Mouse (Mus musculus) liver, postnatal 0 days (tissue): ENCODE data around the gene Ccdc38. TPM values are rescaled to one million over a fixed set of nuclear protein-coding genes. Genes with fewer than 3 reads are reported as not detected.

ENCODE experiments used
- ATAC-seq: fragments of 200-750 bp; cut with Nextera tagmentation; 2 replicates; pipeline ENCODE4 v1.8.0; 2017; ENCODE audit warnings: mild to moderate bottlenecking, moderate library complexity
- DNase-seq: peaks from one replicate; pipeline ENCODE4 v3.0.0-alpha.2; 2016
- H3K27ac ChIP-seq: fragments of 300-500 bp; sonication (generic); 2 replicates; pipeline ENCODE4 v1.5.1; 2014; ENCODE audit warnings: antibody characterized with exemption, moderate library complexity, mild to moderate bottlenecking, low read depth
- H3K27me3 ChIP-seq: fragments of 300-500 bp; sonication (generic); 2 replicates; pipeline ENCODE4 v1.6.1; 2014; ENCODE audit warnings: low read length, control low read depth, mixed read lengths; ENCODE audit not compliant: insufficient read depth
- H3K36me3 ChIP-seq: fragments of 300-500 bp; sonication (generic); replicated peaks from 2 replicates; pipeline ENCODE4 v1.6.1; 2014; ENCODE audit warnings: mild to moderate bottlenecking, control low read depth, low read length, moderate library complexity, mixed read lengths; ENCODE audit not compliant: insufficient read depth
- H3K4me1 ChIP-seq: fragments of 300-500 bp; sonication (generic); 2 replicates; pipeline ENCODE4 v1.6.1; 2014; ENCODE audit warnings: antibody characterized with exemption, mild to moderate bottlenecking, control low read depth; ENCODE audit not compliant: insufficient read depth
- H3K4me2 ChIP-seq: fragments of 300-500 bp; sonication (generic); 2 replicates; pipeline ENCODE4 v1.6.1; 2014; ENCODE audit warnings: low read depth, mild to moderate bottlenecking, low read length, moderate library complexity, mixed read lengths
- H3K4me3 ChIP-seq: fragments of 300-500 bp; sonication (generic); 2 replicates; pipeline ENCODE4 v1.5.1; 2014; ENCODE audit warnings: low read depth, low read length
- H3K9ac ChIP-seq: fragments of 300-500 bp; sonication (generic); replicated peaks from 2 replicates; pipeline ENCODE4 v1.6.1; 2014; ENCODE audit warnings: mild to moderate bottlenecking, moderate library complexity
- H3K9me3 ChIP-seq: fragments of 300-500 bp; sonication (generic); 2 replicates; pipeline ENCODE4 v1.6.1; 2016; ENCODE audit warnings: mild to moderate bottlenecking, control low read depth, low read length, mixed read lengths
- CTCF ChIP-seq: sonication (generic); IDR thresholded peaks from 2 replicates; pipeline ENCODE4 v1.5.1; 2016; ENCODE audit warnings: antibody characterized with exemption, low read depth
- EP300 ChIP-seq: IDR thresholded peaks from 2 replicates; pipeline ENCODE4 v1.6.1; 2016; ENCODE audit warnings: antibody characterized with exemption, low read depth, mild to moderate bottlenecking
- WGBS: fragments of 180-500 bp; shearing (Covaris S2); extraction: QIAGEN DNeasy Blood & Tissue Kit; methylation state at CpG from one replicate; pipeline ENCODE4 v1.1.7; 2014; ENCODE audit not compliant: insufficient replicate concordance; 5-methylcytosine and 5-hydroxymethylcytosine counted together
- polyA plus RNA-seq: library from polyadenylated mRNA; unstranded; fragments of >200 nt; fragmentation: Nextera tagmentation; extraction: Ambion mirVana; gene quantifications from 2 replicates; pipeline ENCODE4 v1.2.1, GENCODE M21; 2015

The Ccdc38 gene
- polyA plus RNA-seq, 1 experiment from 2014 or later, result 0.36 TPM

- Histone ChIP-seq H3K4me1 (peaks cover 15% of the 10 kb centered on the region), H3K27ac (peak within 1 kb of the TSS; percentile 74), H3K36me3 (peaks cover 14% of the 10 kb centered on the region; the same call in 1 of the 2 replicates), H3K27me3 (no peaks in the 10 kb centered on the region), H3K9me3 (no peaks in the 10 kb centered on the region), H3K9ac (peak within 1 kb of the TSS; percentile 73), H3K4me2 (peak within 1 kb of the TSS; percentile 76), H3K4me3 (peak within 1 kb of the TSS; percentile 84)
- WGBS, result under 1% methylated on average over 58 of the region's 63 CpGs
- ATAC-seq (peak; percentile 92), DNase-seq (peak; percentile 93)
- TF ChIP-seq EP300 (no peak), CTCF (no peak)
Observed at GRCm38 (mm10) chr10:93589281-93589848, 48.9 kb downstream of the Ccdc38 start, which contains the start of gene Snrpf. TSS of gene Snrpf (minus strand) at chr10:93589706.

GRCm38 (mm10) chr10:93592456-93592855 is 52.0 kb downstream of the Ccdc38 start:
- H3K9me3 ChIP-seq, result no peaks in the 10 kb centered on the region
- ATAC-seq (no peak), DNase-seq (peak; percentile 46)
- TF ChIP-seq EP300 (no peak), CTCF (peak; percentile 60)
- H3K27me3 ChIP-seq, result no peaks in the 10 kb centered on the region
- H3K4me1 ChIP-seq, result peaks cover 15% of the 10 kb centered on the region
- WGBS, result 51% methylated on average over 12 of the region's 12 CpGs
- H3K9ac ChIP-seq, result no peak overlapping the region
- H3K4me2 ChIP-seq, result no peak overlapping the region
- H3K4me3 ChIP-seq, result no peak overlapping the region
- no peaks in the 10 kb centered on the region for H3K36me3 ChIP-seq
- H3K27ac ChIP-seq, result no peak overlapping the region

GRCm38 (mm10) chr10:93594022-93594482 is 53.6 kb downstream of the Ccdc38 start:
- no peak for TF ChIP-seq EP300
- peak; percentile 88 for TF ChIP-seq CTCF
- Histone ChIP-seq H3K9me3 (no peaks in the 10 kb centered on the region), H3K4me3 (peak overlapping the region; percentile 35), H3K27me3 (no peaks in the 10 kb centered on the region), H3K36me3 (no peaks in the 10 kb centered on the region), H3K27ac (no peak overlapping the region), H3K9ac (0 out of 2 replicates have a peak overlapping the region, but pooled peaks have one; percentile 6), H3K4me1 (peaks cover 5% of the 10 kb centered on the region), H3K4me2 (peak overlapping the region; percentile 77)
- DNase-seq (peak; percentile 88), ATAC-seq (peak; percentile 58)
- WGBS, result 2% methylated on average over 22 of the region's 22 CpGs

DNA sequence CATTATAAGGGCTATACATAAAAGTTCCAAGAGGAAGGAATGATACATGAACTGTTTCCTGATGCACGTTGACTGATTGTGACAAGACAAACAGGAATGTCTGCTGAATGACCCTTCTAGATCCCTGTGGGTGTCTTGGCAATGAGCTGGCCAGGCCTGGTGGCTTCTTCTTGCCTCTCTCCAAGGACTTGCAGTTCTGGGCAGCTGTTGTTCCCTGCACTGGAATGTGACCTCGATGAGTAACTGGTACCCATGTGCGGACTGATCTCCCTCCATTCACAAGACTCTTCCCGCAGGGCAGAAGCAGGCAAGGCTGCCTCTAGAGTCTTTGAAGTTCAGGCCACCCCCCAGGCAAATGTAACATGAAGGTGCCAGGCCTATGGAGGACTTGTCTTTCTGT is 55.4 kb downstream of the Ccdc38 start:
- H3K4me2 ChIP-seq, result no peak overlapping the region
- DNase-seq, result no peak
- H3K9ac ChIP-seq, result no peak overlapping the region
- no peaks in the 10 kb centered on the region for H3K4me1 ChIP-seq
- no peaks in the 10 kb centered on the region for H3K9me3 ChIP-seq
- H3K27me3 ChIP-seq, result no peaks in the 10 kb centered on the region
- 52% methylated on average over 4 of the region's 4 CpGs for WGBS
- TF ChIP-seq CTCF (no peak), EP300 (no peak)
- no peaks in the 10 kb centered on the region for H3K36me3 ChIP-seq
- H3K27ac ChIP-seq, result no peak overlapping the region
- H3K4me3 ChIP-seq, result no peak overlapping the region
- no peak for ATAC-seq

- no peak for ATAC-seq
Observed at GRCm38 (mm10) chr10:93596641-93597040, 56.2 kb downstream of the Ccdc38 start.

GRCm38 (mm10) chr10:93602309-93602708 is 61.9 kb downstream of the Ccdc38 start:
- Histone ChIP-seq H3K27me3 (no peaks in the 10 kb centered on the region), H3K27ac (no peak overlapping the region), H3K9ac (no peak overlapping the region), H3K4me2 (no peak overlapping the region), H3K4me1 (no peaks in the 10 kb centered on the region), H3K4me3 (no peak overlapping the region), H3K9me3 (no peaks in the 10 kb centered on the region), H3K36me3 (no peaks in the 10 kb centered on the region)
- ATAC-seq (no peak), DNase-seq (no peak)
- 70% methylated on average over 5 of the region's 5 CpGs for WGBS
- TF ChIP-seq EP300 (no peak), CTCF (no peak)

More at GRCm38 (mm10) chr10:93596641-93597040, 56.2 kb downstream of the Ccdc38 start:
- Histone ChIP-seq H3K27ac (no peak overlapping the region), H3K4me2 (no peak overlapping the region), H3K9ac (no peak overlapping the region), H3K4me1 (no peaks in the 10 kb centered on the region), H3K9me3 (no peaks in the 10 kb centered on the region), H3K36me3 (no peaks in the 10 kb centered on the region), H3K27me3 (no peaks in the 10 kb centered on the region), H3K4me3 (no peak overlapping the region)
- 70% methylated on average over 3 of the region's 3 CpGs for WGBS
- DNase-seq, result no peak
- TF ChIP-seq EP300 (no peak), CTCF (no peak)
